Mouse (Mus musculus) G1E (cell line): ENCODE results near the gene Tmtc2.

ENCODE experiments used
- CTCF ChIP-seq: IDR thresholded peaks from 2 replicates; pipeline ENCODE4 v1.5.1; 2012; ENCODE audit warnings: low read depth, low read length, inconsistent platforms, mixed read lengths
- POLR2AphosphoS5 ChIP-seq: IDR thresholded peaks from 2 replicates; pipeline ENCODE4 v1.6.1; 2012; ENCODE audit warnings: low read depth, low read length, inconsistent platforms; ENCODE audit not compliant: insufficient replicate concordance

DNA sequence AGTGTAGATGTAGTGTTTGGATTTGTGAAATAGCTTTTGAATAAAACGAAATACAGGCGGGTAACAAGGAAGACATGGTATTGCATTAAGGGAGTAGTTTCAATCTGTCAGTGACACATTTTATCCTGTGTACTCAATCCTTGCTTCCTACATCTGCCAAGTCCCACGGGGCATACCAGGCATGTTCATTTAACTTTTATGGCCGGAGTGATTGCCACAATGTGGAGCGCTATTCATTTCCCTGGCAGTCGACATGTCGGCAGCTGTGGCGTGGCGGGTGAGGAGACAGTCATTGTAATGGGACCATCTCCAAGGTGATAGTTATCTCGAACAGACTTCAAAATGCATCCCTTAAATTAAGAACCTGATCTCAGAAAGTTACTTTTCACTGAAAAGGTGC, 372.8 kb downstream of the Tmtc2 start:
- TF ChIP-seq CTCF (no peak), POLR2AphosphoS5 (no peak)
